Mouse (Mus musculus) B cell, adult 67 days (primary cell): ENCODE results near the gene Olfr1274-ps. TPM values are rescaled to one million over a fixed set of nuclear protein-coding genes. Genes with fewer than 3 reads are reported as not detected.

ENCODE experiments used
- total RNA-seq, 2 experiments: library from RNA; stranded (reverse); gene quantifications; 4 replicates each; pipeline ENCODE4 v1.2.4; 2023

The Olfr1274-ps gene
- not detected for total RNA-seq

DNA sequence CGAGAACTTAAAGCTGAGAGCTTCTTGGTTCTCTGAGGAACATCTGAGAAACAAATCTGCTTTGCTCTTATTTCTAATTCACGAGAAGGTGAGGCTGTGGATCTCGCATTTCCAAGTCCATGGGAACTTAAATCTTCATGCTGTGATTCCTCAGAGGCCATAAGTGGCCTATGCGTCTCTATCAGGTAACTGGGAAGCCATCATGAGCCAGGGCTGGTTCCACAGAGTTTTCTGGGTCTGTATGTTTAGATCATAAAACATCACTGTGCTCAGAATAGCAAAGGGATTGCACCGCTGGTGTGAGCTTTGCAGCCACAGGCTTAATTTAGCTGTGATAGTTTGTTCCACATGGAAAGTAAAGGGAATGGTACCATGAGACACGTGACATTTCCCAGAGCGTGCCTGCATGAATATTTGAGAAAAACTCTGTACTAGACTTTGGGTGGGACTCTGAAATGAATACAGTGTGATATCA lies at the start of gene Olfr1274-ps:
Olfr1274-ps (plus strand) TSS at position 51 of the 475 bp plus-strand sequence.

Other genes starting within 250 kb of the Olfr1274-ps start
- gene Olfr1270, start 245.6 kb upstream of the Olfr1274-ps start, total RNA-seq: not detected
- gene Olfr1506, start 174.2 kb upstream of the Olfr1274-ps start, total RNA-seq: under 1 TPM; 0.44 to 0.55 TPM
- gene Olfr142, start 141.1 kb upstream of the Olfr1274-ps start, total RNA-seq: not detected
- not detected for gene Olfr1271, start 127.7 kb upstream of the Olfr1274-ps start, total RNA-seq
- gene Olfr1272, start 105.8 kb upstream of the Olfr1274-ps start, total RNA-seq: not detected
- gene Gm13769, start 76.5 kb upstream of the Olfr1274-ps start, total RNA-seq: not detected
- 100 to 1,000 TPM; 174 to 181 TPM for gene Ptprj, start 182.0 kb downstream of the Olfr1274-ps start, total RNA-seq